Mouse (Mus musculus) myocyte (in vitro differentiated cells): ENCODE measurements around the gene Me3.

Source experiments
- CEBPB ChIP-seq: IDR thresholded peaks from 2 replicates; pipeline ENCODE4 v1.6.1; 2011; ENCODE audit warnings: mild to moderate bottlenecking, moderate library complexity; ENCODE audit not compliant: poor library complexity, insufficient read depth, severe bottlenecking
- E2F4 ChIP-seq: IDR thresholded peaks from one replicate; pipeline ENCODE4 v1.6.1; 2011; ENCODE audit warnings: mild to moderate bottlenecking, control low read depth, moderate library complexity; ENCODE audit not compliant: insufficient read depth
- MAX ChIP-seq: IDR thresholded peaks from one replicate; pipeline ENCODE4 v1.6.1; 2011; ENCODE audit warnings: low read depth, mild to moderate bottlenecking, control low read depth
- POLR2A ChIP-seq: IDR thresholded peaks from one replicate; pipeline ENCODE4 v1.6.1; 2011; ENCODE audit warnings: low read depth, mild to moderate bottlenecking, control low read depth, moderate library complexity; ENCODE audit not compliant: insufficient read length
- REST ChIP-seq: IDR thresholded peaks from one replicate; pipeline ENCODE4 v1.6.1; 2011; ENCODE audit warnings: mild to moderate bottlenecking, control low read depth, moderate library complexity; ENCODE audit not compliant: insufficient read depth, insufficient read length
- TCF12 ChIP-seq: IDR thresholded peaks from one replicate; pipeline ENCODE4 v1.6.1; 2011; ENCODE audit warnings: mild to moderate bottlenecking, control low read depth; ENCODE audit not compliant: poor library complexity, insufficient read depth, severe bottlenecking
- USF1 ChIP-seq: IDR thresholded peaks from one replicate; pipeline ENCODE4 v1.6.1; 2011; ENCODE audit warnings: low read depth, mild to moderate bottlenecking, control low read depth, moderate library complexity

DNA sequence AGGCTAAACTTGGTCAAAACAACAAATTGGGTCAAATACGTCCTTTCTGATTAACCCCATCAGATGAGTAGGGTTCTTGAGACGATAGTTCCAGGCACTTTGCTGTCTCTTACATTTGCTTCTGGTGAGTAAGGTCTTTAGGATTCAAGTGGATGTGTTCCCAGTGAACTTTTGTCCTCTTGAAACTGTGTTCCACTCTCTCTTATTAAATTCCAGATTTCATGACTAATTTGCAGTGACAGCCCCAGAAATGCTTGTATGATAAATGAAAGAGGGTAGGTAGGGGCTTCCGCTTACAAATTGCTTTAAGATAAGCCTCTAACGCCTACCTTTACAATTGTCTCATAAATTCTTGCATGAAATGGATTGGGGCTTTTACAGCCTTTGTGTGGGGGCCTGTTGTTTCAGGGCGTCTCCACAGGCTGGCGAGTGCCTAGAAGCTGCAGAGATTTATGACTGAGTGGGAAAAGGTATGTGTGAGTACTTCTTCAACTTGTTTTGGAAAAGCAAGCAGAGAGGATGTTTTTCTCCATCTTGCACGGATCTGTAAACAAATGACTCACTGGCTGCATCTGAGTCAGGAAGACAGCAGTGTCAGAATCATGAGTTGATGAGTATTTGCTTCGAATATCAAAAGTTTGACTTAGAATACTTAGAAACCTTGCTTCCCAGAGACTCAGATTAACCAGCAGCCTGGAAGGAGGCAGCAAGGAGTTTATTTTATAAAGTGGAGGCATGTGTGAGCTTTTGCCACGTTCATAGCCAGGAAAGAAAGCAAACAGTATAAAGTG is 137.1 kb downstream of the Me3 start:
- no peak for TF ChIP-seq TCF12
- no peak for TF ChIP-seq POLR2A
- TF ChIP-seq USF1, result no peak
- TF ChIP-seq CEBPB, result no peak
- TF ChIP-seq REST, result no peak
- TF ChIP-seq MAX, result no peak
- no peak for TF ChIP-seq E2F4
